Mouse (Mus musculus) midbrain, embryonic 15.5 days (tissue): ENCODE measurements around the gene Sdr39u1. TPM values are rescaled to one million over a fixed set of nuclear protein-coding genes. Genes with fewer than 3 reads are reported as not detected.

ENCODE experiments used
- ATAC-seq: fragments of 200-750 bp; cut with Nextera tagmentation; replicated peaks from 2 replicates; pipeline ENCODE4 v1.8.0; 2017; ENCODE audit warnings: moderate TSS enrichment
- H3K27ac ChIP-seq: fragments of 300-500 bp; sonication (generic); 2 replicates; pipeline ENCODE4 v1.5.1; 2015; ENCODE audit warnings: mild to moderate bottlenecking, inconsistent platforms
- H3K27me3 ChIP-seq: fragments of 300-500 bp; sonication (generic); replicated peaks from 2 replicates; pipeline ENCODE4 v1.6.1; 2015; ENCODE audit warnings: inconsistent platforms
- H3K36me3 ChIP-seq: fragments of 300-500 bp; sonication (generic); replicated peaks from 2 replicates; pipeline ENCODE4 v1.6.1; 2015; ENCODE audit warnings: inconsistent platforms
- H3K4me1 ChIP-seq: fragments of 300-500 bp; sonication (generic); 2 replicates; pipeline ENCODE4 v1.6.1; 2015; ENCODE audit warnings: inconsistent platforms
- H3K4me2 ChIP-seq: fragments of 300-500 bp; sonication (generic); 2 replicates; pipeline ENCODE4 v1.6.1; 2015; ENCODE audit warnings: inconsistent platforms, mild to moderate bottlenecking, moderate library complexity
- H3K4me3 ChIP-seq: fragments of 300-500 bp; sonication (generic); 2 replicates; pipeline ENCODE4 v1.5.1; 2015; ENCODE audit warnings: mild to moderate bottlenecking, inconsistent platforms
- H3K9ac ChIP-seq: fragments of 300-500 bp; sonication (generic); 2 replicates; pipeline ENCODE4 v1.6.1; 2015; ENCODE audit warnings: mild to moderate bottlenecking, inconsistent platforms
- H3K9me3 ChIP-seq: fragments of 300-500 bp; sonication (generic); 2 replicates; pipeline ENCODE4 v1.6.1; 2016; ENCODE audit warnings: inconsistent platforms
- WGBS: fragments of 180-500 bp; shearing (Covaris S2); methylation state at CpG from one replicate; pipeline ENCODE4 v1.1.7; 2015; ENCODE audit warnings: mixed read lengths; 5-methylcytosine and 5-hydroxymethylcytosine counted together
- polyA plus RNA-seq: library from polyadenylated mRNA; unstranded; fragments of >200 nt; fragmentation: Nextera tagmentation; extraction: Ambion mirVana; gene quantifications from 2 replicates; pipeline ENCODE4 v1.2.1, GENCODE M21; 2015

Sdr39u1 gene
- polyA plus RNA-seq, 1 experiment from 2014 or later, result 169 TPM

- no peak overlapping the region for H3K9ac ChIP-seq
- H3K4me1 ChIP-seq, result peaks cover 7% of the 10 kb centered on the region
- no peak overlapping the region for H3K4me2 ChIP-seq
- H3K27me3 ChIP-seq, result no peaks in the 10 kb centered on the region
- no peaks in the 10 kb centered on the region for H3K9me3 ChIP-seq
- no peak for ATAC-seq
- no peak overlapping the region for H3K27ac ChIP-seq
- H3K36me3 ChIP-seq, result no peaks in the 10 kb centered on the region
- WGBS, result 16% methylated on average over 1 of the region's 1 CpGs
- no peak overlapping the region for H3K4me3 ChIP-seq
These were observed 5.4 kb upstream of the Sdr39u1 start for GRCm38 (mm10) chr14:55905518-55905917.

GRCm38 (mm10) chr14:55900414-55900755, 292 bp upstream of the Sdr39u1 start:
- ATAC-seq, result no peak
- H3K27ac ChIP-seq, result peak overlapping the region; percentile 77

GRCm38 (mm10) chr14:55898947-55899346, 1.1 kb downstream of the Sdr39u1 start:
- Histone ChIP-seq H3K4me1 (peaks cover 20% of the 10 kb centered on the region), H3K9ac (no peak overlapping the region), H3K27ac (no peak overlapping the region), H3K4me3 (peak overlapping the region; percentile 59; the same call in 1 of the 2 replicates), H3K9me3 (no peaks in the 10 kb centered on the region), H3K27me3 (no peaks in the 10 kb centered on the region), H3K36me3 (peaks cover 27% of the 10 kb centered on the region), H3K4me2 (peak overlapping the region; percentile 90)
- 89% methylated on average over 7 of the region's 7 CpGs for WGBS
- no peak for ATAC-seq

More at GRCm38 (mm10) chr14:55900414-55900755, 292 bp upstream of the Sdr39u1 start:
- Histone ChIP-seq H3K9me3 (no peaks in the 10 kb centered on the region), H3K36me3 (peaks cover 18% of the 10 kb centered on the region), H3K9ac (peak overlapping the region; percentile 68), H3K27me3 (no peaks in the 10 kb centered on the region), H3K4me2 (peak overlapping the region; percentile 90), H3K4me1 (peaks cover 20% of the 10 kb centered on the region), H3K4me3 (peak overlapping the region; percentile 59)
- WGBS, result 6% methylated on average over 12 of the region's 12 CpGs

GRCm38 (mm10) chr14:55897671-55898070, 2.4 kb downstream of the Sdr39u1 start:
- 93% methylated on average over 12 of the region's 12 CpGs for WGBS
- Histone ChIP-seq H3K9ac (no peak overlapping the region), H3K27me3 (no peaks in the 10 kb centered on the region), H3K4me1 (peaks cover 20% of the 10 kb centered on the region), H3K4me2 (no peak overlapping the region), H3K36me3 (peaks cover 30% of the 10 kb centered on the region), H3K27ac (no peak overlapping the region), H3K4me3 (no peak overlapping the region), H3K9me3 (no peaks in the 10 kb centered on the region)
- no peak for ATAC-seq

GRCm38 (mm10) chr14:55886571-55887382, 13.3 kb downstream of the Sdr39u1 start:
- no peaks in the 10 kb centered on the region for H3K9me3 ChIP-seq
- H3K4me3 ChIP-seq, result no peak overlapping the region
- ATAC-seq, result no peak
- 83% methylated on average over 24 of the region's 24 CpGs for WGBS
- H3K4me2 ChIP-seq, result 0 out of 2 replicates have a peak overlapping the region, but pooled peaks have one; percentile 4
- no peaks in the 10 kb centered on the region for H3K27me3 ChIP-seq
- no peak overlapping the region for H3K27ac ChIP-seq
- H3K36me3 ChIP-seq, result peaks cover 24% of the 10 kb centered on the region; the same call in 1 of the 2 replicates
- peaks cover 24% of the 10 kb centered on the region for H3K4me1 ChIP-seq
- no peak overlapping the region for H3K9ac ChIP-seq

- Histone ChIP-seq H3K9me3 (no peaks in the 10 kb centered on the region), H3K4me2 (peak overlapping the region; percentile 91), H3K4me1 (peaks cover 24% of the 10 kb centered on the region), H3K27me3 (no peaks in the 10 kb centered on the region), H3K36me3 (peaks cover 24% of the 10 kb centered on the region; the same call in 1 of the 2 replicates), H3K27ac (no peak overlapping the region), H3K9ac (peak overlapping the region; percentile 79), H3K4me3 (peak overlapping the region; percentile 81)
- no peak for ATAC-seq
- WGBS, result 7% methylated on average over 16 of the region's 16 CpGs
These were observed 14.3 kb downstream of the Sdr39u1 start for GRCm38 (mm10) chr14:55885791-55886271.

- Histone ChIP-seq H3K36me3 (peaks cover 20% of the 10 kb centered on the region; the same call in 1 of the 2 replicates), H3K9me3 (no peaks in the 10 kb centered on the region), H3K27me3 (no peaks in the 10 kb centered on the region), H3K4me2 (peak overlapping the region; percentile 91), H3K27ac (peak overlapping the region; percentile 64), H3K4me3 (peak overlapping the region; percentile 81), H3K9ac (peak overlapping the region; percentile 79), H3K4me1 (peaks cover 24% of the 10 kb centered on the region)
- 1% methylated on average over 25 of the region's 30 CpGs for WGBS
- ATAC-seq, result peak; percentile 63
These were observed 14.8 kb downstream of the Sdr39u1 start for GRCm38 (mm10) chr14:55885114-55885790.

- peak within 1 kb of the TSS; percentile 81 for H3K4me3 ChIP-seq
- H3K4me1 ChIP-seq, result peaks cover 24% of the 10 kb centered on the region
- 0% methylated on average over 30 of the region's 30 CpGs for WGBS
- no peaks in the 10 kb centered on the region for H3K9me3 ChIP-seq
- peak within 1 kb of the TSS; percentile 91 for H3K4me2 ChIP-seq
- peak; percentile 91 for ATAC-seq
- H3K27me3 ChIP-seq, result no peaks in the 10 kb centered on the region
- H3K27ac ChIP-seq, result peak within 1 kb of the TSS; percentile 64
- peaks cover 17% of the 10 kb centered on the region; the same call in 1 of the 2 replicates for H3K36me3 ChIP-seq
- H3K9ac ChIP-seq, result peak within 1 kb of the TSS; percentile 79
These were observed 15.4 kb downstream of the Sdr39u1 start, which contains the start of gene Khnyn for GRCm38 (mm10) chr14:55884713-55885113. Gene Khnyn, plus strand, starts transcription at chr14:55884947.

GRCm38 (mm10) chr14:55884166-55884565, 15.9 kb downstream of the Sdr39u1 start, which contains the start of gene Cbln3:
Gene Cbln3, minus strand, starts transcription at chr14:55884392.
- peak within 1 kb of the TSS; percentile 79 for H3K9ac ChIP-seq
- H3K9me3 ChIP-seq, result no peaks in the 10 kb centered on the region
- peak within 1 kb of the TSS; percentile 91 for H3K4me2 ChIP-seq
- H3K36me3 ChIP-seq, result peaks cover 11% of the 10 kb centered on the region; the same call in 1 of the 2 replicates
- no peaks in the 10 kb centered on the region for H3K27me3 ChIP-seq
- peak within 1 kb of the TSS; percentile 64 for H3K27ac ChIP-seq
- peak within 1 kb of the TSS; percentile 81 for H3K4me3 ChIP-seq
- H3K4me1 ChIP-seq, result peaks cover 24% of the 10 kb centered on the region
- ATAC-seq, result peak; percentile 56
- 30% methylated on average over 4 of the region's 4 CpGs for WGBS

- no peak overlapping the region for H3K9ac ChIP-seq
- WGBS, result 95% methylated on average over 12 of the region's 12 CpGs
- H3K27ac ChIP-seq, result no peak overlapping the region
- H3K4me3 ChIP-seq, result no peak overlapping the region
- no peaks in the 10 kb centered on the region for H3K27me3 ChIP-seq
- H3K4me1 ChIP-seq, result peaks cover 24% of the 10 kb centered on the region
- no peak for ATAC-seq
- H3K9me3 ChIP-seq, result no peaks in the 10 kb centered on the region
- no peak overlapping the region for H3K4me2 ChIP-seq
- 0 out of 2 replicates have a peak, but pooled peaks cover 7% of the 10 kb centered on the region for H3K36me3 ChIP-seq
These were observed 16.4 kb downstream of the Sdr39u1 start for GRCm38 (mm10) chr14:55883663-55884062.

- Histone ChIP-seq H3K4me1 (peaks cover 24% of the 10 kb centered on the region), H3K27ac (no peak overlapping the region)
These were observed 16.9 kb downstream of the Sdr39u1 start for GRCm38 (mm10) chr14:55883149-55883661.

GRCm38 (mm10) chr14:55882171-55882641, 17.9 kb downstream of the Sdr39u1 start:
- Histone ChIP-seq H3K36me3 (no peaks in the 10 kb centered on the region), H3K27ac (no peak overlapping the region), H3K4me1 (peaks cover 24% of the 10 kb centered on the region), H3K4me3 (no peak overlapping the region), H3K4me2 (no peak overlapping the region), H3K27me3 (no peaks in the 10 kb centered on the region), H3K9me3 (no peaks in the 10 kb centered on the region), H3K9ac (no peak overlapping the region)
- WGBS, result 74% methylated on average over 6 of the region's 6 CpGs
- ATAC-seq, result no peak

More at GRCm38 (mm10) chr14:55883149-55883661, 16.9 kb downstream of the Sdr39u1 start:
- Histone ChIP-seq H3K4me3 (no peak overlapping the region), H3K27me3 (no peaks in the 10 kb centered on the region), H3K9ac (no peak overlapping the region), H3K4me2 (no peak overlapping the region), H3K36me3 (0 out of 2 replicates have a peak, but pooled peaks cover 7% of the 10 kb centered on the region), H3K9me3 (no peaks in the 10 kb centered on the region)
- WGBS, result 92% methylated on average over 13 of the region's 13 CpGs
- no peak for ATAC-seq
